Mouse (Mus musculus) cortical plate, adult 2 months (tissue): ENCODE measurements around the gene Krt15. TPM values are rescaled to one million over a fixed set of nuclear protein-coding genes. Genes with fewer than 3 reads are reported as not detected.

Experiments
- H3K27ac ChIP-seq: fragments of 200-500 bp; 2 replicates; pipeline ENCODE4 v1.5.1; 2012; ENCODE audit warnings: low read length, control low read depth, inconsistent platforms; ENCODE audit not compliant: insufficient read depth
- H3K4me1 ChIP-seq: fragments of 200-500 bp; 2 replicates; pipeline ENCODE4 v1.6.1; 2011; ENCODE audit warnings: low read length; ENCODE audit not compliant: control insufficient read depth, insufficient read depth
- H3K4me3 ChIP-seq: fragments of 200-500 bp; 2 replicates; pipeline ENCODE4 v1.5.1; 2011; ENCODE audit warnings: mild to moderate bottlenecking, low read length, control low read depth; ENCODE audit not compliant: insufficient read depth
- CTCF ChIP-seq: fragments of 200-500 bp; IDR thresholded peaks from 2 replicates; pipeline ENCODE4 v1.5.1; 2011; ENCODE audit warnings: mild to moderate bottlenecking, control low read depth, low read length; ENCODE audit not compliant: insufficient read depth; ENCODE audit errors: extremely low read depth
- POLR2A ChIP-seq: fragments of 200-500 bp; IDR thresholded peaks from 2 replicates; pipeline ENCODE4 v1.6.1; 2011; ENCODE audit warnings: mild to moderate bottlenecking, low read length, control low read depth; ENCODE audit not compliant: insufficient read depth; ENCODE audit errors: extremely low read depth
- polyA plus RNA-seq: library from polyadenylated mRNA; depleted of rRNA; stranded (reverse); fragments of >200 nt; gene quantifications from 2 replicates; pipeline ENCODE4 v1.2.3, GENCODE M21; 2012

Krt15 gene
- polyA plus RNA-seq, 1 experiment, result not detected

DNA sequence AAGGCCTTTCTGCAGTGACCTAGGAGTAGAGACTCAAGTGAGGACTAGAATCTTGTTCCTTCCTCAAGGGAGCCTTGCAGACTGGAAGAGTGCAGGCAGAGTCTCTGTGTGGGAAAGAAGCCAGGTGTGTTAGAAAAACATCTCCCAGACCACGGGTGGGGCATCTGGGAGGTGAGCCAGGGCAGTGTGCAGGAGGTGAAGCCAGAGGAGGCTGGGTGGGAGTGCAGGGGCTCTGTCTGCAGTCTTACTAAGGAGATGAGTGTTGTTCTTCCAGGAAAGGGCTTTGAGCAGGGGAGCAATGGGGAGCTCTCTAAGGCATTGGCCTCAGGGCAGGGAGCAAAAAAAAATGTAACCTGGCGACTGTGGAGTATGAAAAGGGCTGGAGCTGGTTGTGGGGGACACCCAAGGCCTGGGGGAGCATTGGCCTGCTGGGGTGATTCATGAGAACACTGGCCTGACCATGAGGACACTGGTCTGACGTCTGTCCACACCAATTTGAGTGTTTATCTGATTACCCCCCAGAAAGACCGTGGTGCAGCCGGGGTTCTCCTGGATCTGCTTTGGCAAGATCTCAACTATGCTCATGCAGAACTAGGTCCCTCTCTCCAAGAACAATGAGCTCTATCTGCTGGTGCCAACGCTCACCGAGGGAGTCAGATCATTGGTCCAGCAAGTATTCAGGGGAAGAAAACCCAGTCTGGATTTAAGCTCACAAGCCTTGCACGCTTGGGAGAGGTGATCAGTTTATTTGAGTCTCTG, 19.9 kb upstream of the Krt15 start:
- TF ChIP-seq POLR2A (no peak), CTCF (no peak)
- H3K27ac ChIP-seq, result no peak overlapping the region
- H3K4me1 ChIP-seq, result no peaks in the 10 kb centered on the region
- no peak overlapping the region for H3K4me3 ChIP-seq

DNA sequence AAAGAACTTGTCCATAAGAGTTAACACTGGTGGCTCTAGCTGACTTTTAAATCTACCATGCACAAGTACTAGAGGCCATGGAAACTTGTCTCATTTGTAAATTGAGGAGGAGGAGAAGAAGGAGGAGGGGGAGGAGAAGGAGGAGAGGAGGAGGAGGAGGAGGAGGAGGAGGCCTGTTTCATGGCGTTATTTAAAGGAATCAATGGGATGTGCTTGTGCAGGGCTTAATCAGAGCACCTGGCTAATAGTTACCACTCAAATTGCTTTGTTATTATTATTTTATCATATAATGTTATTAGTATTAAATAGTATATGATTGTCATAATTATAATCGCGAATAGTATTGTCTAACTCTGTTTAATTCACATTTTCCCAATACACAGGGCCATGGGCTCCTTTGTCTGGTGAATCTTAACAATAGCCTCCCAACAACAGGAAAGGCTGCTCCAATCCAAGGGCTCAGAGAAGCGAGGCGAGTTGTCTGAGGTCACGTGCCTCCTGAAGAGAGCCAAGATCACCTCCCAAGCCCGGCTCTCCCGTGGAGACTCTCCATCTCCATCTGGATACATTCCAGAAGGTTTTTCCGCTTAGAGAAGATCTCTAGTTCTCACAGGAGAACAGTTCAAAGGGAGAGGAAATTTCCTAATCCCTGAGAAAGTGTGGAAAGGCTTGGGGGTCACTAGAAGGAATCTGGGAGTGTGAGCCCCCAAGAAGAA, 13.0 kb upstream of the Krt15 start, which contains the start of gene Krt19:
Gene Krt19, minus strand, starts transcription at position 51 of the 716 bp plus-strand sequence.
- Histone ChIP-seq H3K4me3 (no peak within 1 kb of the TSS), H3K27ac (no peak within 1 kb of the TSS), H3K4me1 (no peaks in the 10 kb centered on the region)
- no peak for TF ChIP-seq CTCF
- TF ChIP-seq POLR2A, result no peak

GRCm38 (mm10) chr11:100147566-100148353, 12.0 kb upstream of the Krt15 start:
- Histone ChIP-seq H3K27ac (no peak overlapping the region), H3K4me3 (no peak overlapping the region), H3K4me1 (no peaks in the 10 kb centered on the region)
- TF ChIP-seq CTCF (no peak), POLR2A (no peak)

- TF ChIP-seq CTCF, result no peak
- TF ChIP-seq POLR2A, result no peak
- Histone ChIP-seq H3K4me1 (no peaks in the 10 kb centered on the region), H3K4me3 (no peak overlapping the region), H3K27ac (no peak overlapping the region)
These were observed 10.3 kb upstream of the Krt15 start for GRCm38 (mm10) chr11:100145858-100146560.

DNA sequence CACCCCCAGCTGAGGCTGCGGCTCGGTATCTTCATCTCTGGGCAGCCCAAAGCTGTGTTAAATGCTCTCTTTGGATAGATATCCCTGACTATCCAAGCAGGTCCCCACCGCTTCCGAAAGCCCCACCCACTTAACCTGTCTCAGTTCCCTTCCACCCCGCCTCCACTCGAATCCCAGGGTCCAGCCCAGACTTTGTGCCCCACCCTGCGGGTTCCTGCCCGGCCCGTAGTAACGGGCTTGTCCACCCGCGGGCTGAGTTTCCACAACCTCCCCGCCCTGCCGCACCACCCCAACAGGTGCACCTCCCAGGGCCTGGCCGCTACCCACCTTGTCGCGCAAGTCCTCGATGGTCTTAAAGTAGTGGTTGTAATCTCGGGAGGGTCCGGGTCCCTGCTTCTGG, 9.4 kb upstream of the Krt15 start:
- Histone ChIP-seq H3K4me3 (no peak overlapping the region), H3K4me1 (no peaks in the 10 kb centered on the region), H3K27ac (no peak overlapping the region)
- TF ChIP-seq POLR2A (no peak), CTCF (no peak)

- Histone ChIP-seq H3K4me3 (no peak overlapping the region), H3K27ac (no peak overlapping the region), H3K4me1 (no peaks in the 10 kb centered on the region)
- TF ChIP-seq CTCF (no peak), POLR2A (no peak)
These were observed 5.2 kb upstream of the Krt15 start for GRCm38 (mm10) chr11:100140966-100141365.

DNA sequence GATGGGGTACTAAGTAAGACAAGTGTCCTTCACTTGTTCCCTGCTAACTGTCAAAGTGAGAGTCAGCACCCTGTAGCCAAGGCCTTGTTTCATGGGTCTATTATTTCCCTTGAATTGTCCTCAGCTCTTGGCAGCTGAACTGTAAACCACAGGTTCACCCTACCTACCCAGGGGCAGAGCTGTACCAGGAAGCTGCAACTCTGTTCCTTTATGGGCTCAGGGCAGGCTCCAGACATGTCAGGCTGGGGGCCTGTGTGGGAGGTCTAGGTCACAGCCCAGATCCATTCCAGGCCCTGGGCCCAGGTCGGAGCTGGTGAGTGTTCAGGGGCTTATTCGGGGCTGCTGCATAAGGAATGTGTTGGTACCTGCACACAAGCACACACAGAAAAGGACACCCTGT, 3.7 kb upstream of the Krt15 start:
- no peak for TF ChIP-seq POLR2A
- TF ChIP-seq CTCF, result no peak
- Histone ChIP-seq H3K4me3 (no peak overlapping the region), H3K27ac (no peak overlapping the region), H3K4me1 (no peaks in the 10 kb centered on the region)

DNA sequence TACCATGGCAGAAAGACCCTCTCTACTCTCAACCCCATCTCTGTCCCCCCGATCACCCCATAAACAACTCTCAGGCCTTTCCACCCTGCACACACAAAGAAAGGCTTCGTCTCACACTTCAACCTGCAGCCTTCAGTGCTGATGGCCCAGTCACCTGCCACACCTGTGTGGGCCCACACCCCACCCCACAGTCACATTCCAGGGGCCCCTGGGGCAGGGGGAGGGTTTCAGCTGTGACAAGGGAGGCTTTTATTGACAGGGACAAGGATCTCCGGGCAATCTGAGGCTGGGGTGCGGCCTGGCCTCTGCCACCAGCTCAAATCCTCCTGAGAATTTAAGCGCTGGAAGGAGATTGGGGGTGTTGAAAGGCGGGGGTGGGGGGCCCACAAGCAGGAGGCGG, 3.1 kb upstream of the Krt15 start:
- H3K4me1 ChIP-seq, result no peaks in the 10 kb centered on the region
- TF ChIP-seq CTCF, result no peak
- TF ChIP-seq POLR2A, result no peak
- H3K4me3 ChIP-seq, result no peak overlapping the region
- no peak overlapping the region for H3K27ac ChIP-seq

DNA sequence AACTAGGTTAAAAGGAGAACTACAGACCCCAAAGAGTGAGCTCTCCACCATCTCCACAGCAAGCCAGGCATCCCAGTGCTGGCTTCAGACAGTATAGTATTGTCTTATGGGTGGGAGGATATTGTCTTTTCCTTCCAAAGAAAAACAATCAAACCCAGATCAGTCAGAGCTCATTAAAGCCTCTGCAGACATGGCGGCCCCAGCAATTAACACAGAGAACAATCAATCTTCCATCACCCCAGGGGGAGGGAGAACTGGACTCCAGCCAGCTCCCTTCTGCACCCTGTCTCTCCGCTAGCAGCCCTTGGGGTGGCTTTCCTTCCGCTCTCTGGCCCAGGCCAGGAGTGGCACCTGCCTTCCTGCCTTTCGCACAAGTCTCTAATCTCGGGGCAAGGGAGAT, 2.0 kb upstream of the Krt15 start:
- H3K4me1 ChIP-seq, result no peaks in the 10 kb centered on the region
- H3K4me3 ChIP-seq, result no peak overlapping the region
- TF ChIP-seq CTCF (no peak), POLR2A (no peak)
- H3K27ac ChIP-seq, result no peak overlapping the region
